Mouse (Mus musculus) kidney, adult 2 months (tissue): Measurements from ENCODE around the gene Dusp3. TPM values are rescaled to one million over a fixed set of nuclear protein-coding genes. Genes with fewer than 3 reads are reported as not detected.

Experiments
- DNase-seq: peaks from one replicate; pipeline ENCODE4 v3.0.0; 2021
- H3K27ac ChIP-seq: fragments of 200-500 bp; 2 replicates; pipeline ENCODE4 v1.5.1; 2012; ENCODE audit warnings: low read depth, low read length, control low read depth, inconsistent platforms; ENCODE audit not compliant: insufficient read depth
- H3K27me3 ChIP-seq: fragments of 200-500 bp; replicated peaks from 2 replicates; pipeline ENCODE4 v1.6.1; 2012; ENCODE audit warnings: mild to moderate bottlenecking, moderate library complexity, low read length, inconsistent platforms; ENCODE audit not compliant: control insufficient read depth, insufficient read depth
- H3K36me3 ChIP-seq: fragments of 200-500 bp; 2 replicates; pipeline ENCODE4 v1.6.1; 2012; ENCODE audit warnings: mild to moderate bottlenecking, moderate library complexity, low read length, inconsistent platforms; ENCODE audit not compliant: control insufficient read depth, insufficient read depth
- H3K4me1 ChIP-seq: fragments of 200-500 bp; 2 replicates; pipeline ENCODE4 v1.6.1; 2011; ENCODE audit warnings: low read length; ENCODE audit not compliant: control insufficient read depth, insufficient read depth
- H3K4me3 ChIP-seq: fragments of 200-500 bp; 2 replicates; pipeline ENCODE4 v1.5.1; 2011; ENCODE audit warnings: mild to moderate bottlenecking, low read depth, low read length, control low read depth; ENCODE audit not compliant: insufficient read depth
- CTCF ChIP-seq: fragments of 200-500 bp; conservative IDR thresholded peaks from 2 replicates; pipeline ENCODE4 v1.5.1; 2011; ENCODE audit warnings: low read depth, mild to moderate bottlenecking, control low read depth, low read length, moderate library complexity, mixed read lengths; ENCODE audit not compliant: insufficient read depth, insufficient read length
- POLR2A ChIP-seq: fragments of 200-500 bp; IDR thresholded peaks from one replicate; pipeline ENCODE4 v1.6.1; 2011; ENCODE audit warnings: low read depth, low read length, control low read depth
- WGBS: fragments of 180-500 bp; shearing (Covaris S2); methylation state at CpG from one replicate; pipeline ENCODE4 v1.1.7; 2018; 5-methylcytosine and 5-hydroxymethylcytosine counted together
- polyA plus RNA-seq: library from polyadenylated mRNA; depleted of rRNA; stranded (reverse); fragments of >200 nt; gene quantifications from 2 replicates; pipeline ENCODE4 v1.2.3, GENCODE M21; 2012

The Dusp3 gene
- polyA plus RNA-seq, 1 experiment: 67.8 TPM

DNA sequence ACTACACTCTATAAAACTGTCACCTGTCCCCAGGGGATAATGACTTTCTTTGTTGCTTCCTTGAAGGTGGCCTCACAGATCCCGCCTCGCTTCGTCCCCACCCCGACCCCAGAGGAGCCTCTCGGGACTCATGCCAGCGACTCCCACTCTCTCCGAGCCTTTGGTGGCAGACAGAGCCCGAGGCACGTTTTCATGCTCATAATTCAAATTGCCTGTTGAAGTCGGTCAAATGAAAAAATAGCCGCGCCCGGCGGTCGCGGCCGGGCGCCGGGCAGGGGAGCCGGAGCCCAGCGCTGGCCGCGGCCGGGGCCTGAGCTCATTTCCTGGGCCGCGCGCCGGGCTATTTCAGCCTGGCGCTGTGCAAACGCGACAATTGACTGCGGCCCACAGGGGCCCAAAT lies 49.7 kb downstream of the Dusp3 start:
- TF ChIP-seq CTCF: no peak
- TF ChIP-seq POLR2A: no peak
- WGBS: 3% methylated on average over 32 of the region's 32 CpGs
- Histone ChIP-seq H3K4me1 (no peaks in the 10 kb centered on the region), H3K4me3 (no peak overlapping the region), H3K36me3 (no peaks in the 10 kb centered on the region), H3K27me3 (0 out of 2 replicates have a peak, but pooled peaks cover 2% of the 10 kb centered on the region), H3K27ac (no peak overlapping the region)
- peak; percentile 67 for DNase-seq

DNA sequence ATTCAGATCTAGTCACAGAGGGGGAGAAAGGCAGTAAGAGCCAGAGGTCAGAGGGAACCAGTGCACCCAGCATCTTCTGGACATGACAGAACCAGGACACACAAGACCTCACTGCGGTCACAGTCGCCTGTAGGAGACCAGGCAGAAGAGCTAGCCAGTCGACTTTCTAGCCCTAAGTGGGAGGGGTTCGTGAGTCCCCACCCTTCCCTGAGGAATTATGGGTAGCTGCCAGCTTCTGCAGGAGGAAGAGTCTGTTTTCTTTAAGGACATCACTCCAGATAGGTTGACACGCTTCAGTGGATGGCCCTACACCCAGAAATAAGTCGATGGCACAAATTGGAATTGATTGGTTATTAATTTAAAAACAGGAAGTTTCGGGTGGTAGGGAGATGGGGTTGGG lies 50.4 kb downstream of the Dusp3 start:
- Histone ChIP-seq H3K4me3 (no peak overlapping the region), H3K36me3 (no peaks in the 10 kb centered on the region), H3K4me1 (no peaks in the 10 kb centered on the region), H3K27me3 (0 out of 2 replicates have a peak, but pooled peaks cover 2% of the 10 kb centered on the region), H3K27ac (no peak overlapping the region)
- TF ChIP-seq POLR2A: no peak
- no peak for DNase-seq
- 62% methylated on average over 7 of the region's 7 CpGs for WGBS

DNA sequence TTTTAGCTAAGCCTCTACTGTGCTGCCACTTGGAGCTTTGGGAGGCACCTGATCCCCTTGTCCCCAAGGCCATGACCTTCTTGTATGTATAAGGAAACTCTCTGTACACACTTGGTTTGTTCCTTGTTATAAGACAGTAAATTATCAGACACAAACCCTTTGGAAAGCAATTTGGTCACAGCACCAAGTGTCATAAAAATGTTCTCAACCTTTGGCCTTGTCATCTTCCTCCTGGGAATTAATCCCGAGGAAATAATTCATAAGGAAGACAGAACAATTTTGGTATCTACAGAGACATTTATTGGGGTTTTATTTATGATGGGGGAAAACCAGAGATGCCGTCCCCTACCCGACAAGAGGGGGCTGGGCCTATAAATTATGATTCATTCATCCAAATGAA lies 51.1 kb downstream of the Dusp3 start:
- H3K36me3 ChIP-seq: no peaks in the 10 kb centered on the region
- TF ChIP-seq CTCF: no peak
- TF ChIP-seq POLR2A: no peak
- no peaks in the 10 kb centered on the region for H3K4me1 ChIP-seq
- peak; percentile 66 for DNase-seq
- 62% methylated on average over 3 of the region's 3 CpGs for WGBS
- no peak overlapping the region for H3K4me3 ChIP-seq
- H3K27me3 ChIP-seq: 0 out of 2 replicates have a peak, but pooled peaks cover 2% of the 10 kb centered on the region
- H3K27ac ChIP-seq: no peak overlapping the region

DNA sequence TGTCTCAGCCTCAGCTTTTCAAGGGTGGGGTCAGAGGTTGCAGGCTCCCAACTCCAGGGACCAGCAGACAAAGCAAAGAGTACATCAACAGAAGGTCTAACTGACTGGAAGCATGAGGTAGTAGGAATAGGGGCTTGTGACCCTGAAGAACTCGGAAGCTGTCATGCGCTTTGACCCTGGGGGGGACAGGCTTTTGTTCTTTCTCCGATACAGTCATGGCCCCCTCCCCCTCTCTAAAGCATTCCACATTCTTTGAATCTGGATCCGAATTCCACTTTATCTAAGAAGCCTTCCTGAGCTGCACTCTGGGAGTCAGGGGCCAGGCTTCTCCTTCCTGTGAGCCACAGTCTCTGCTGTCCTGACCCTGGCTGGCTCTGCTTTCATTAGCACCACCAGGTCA lies 54.8 kb downstream of the Dusp3 start:
- no peaks in the 10 kb centered on the region for H3K27me3 ChIP-seq
- no peaks in the 10 kb centered on the region for H3K4me1 ChIP-seq
- TF ChIP-seq POLR2A (no peak), CTCF (no peak)
- H3K27ac ChIP-seq: no peak overlapping the region
- 67% methylated on average over 4 of the region's 4 CpGs for WGBS
- no peak for DNase-seq
- no peak overlapping the region for H3K4me3 ChIP-seq
- no peaks in the 10 kb centered on the region for H3K36me3 ChIP-seq

DNA sequence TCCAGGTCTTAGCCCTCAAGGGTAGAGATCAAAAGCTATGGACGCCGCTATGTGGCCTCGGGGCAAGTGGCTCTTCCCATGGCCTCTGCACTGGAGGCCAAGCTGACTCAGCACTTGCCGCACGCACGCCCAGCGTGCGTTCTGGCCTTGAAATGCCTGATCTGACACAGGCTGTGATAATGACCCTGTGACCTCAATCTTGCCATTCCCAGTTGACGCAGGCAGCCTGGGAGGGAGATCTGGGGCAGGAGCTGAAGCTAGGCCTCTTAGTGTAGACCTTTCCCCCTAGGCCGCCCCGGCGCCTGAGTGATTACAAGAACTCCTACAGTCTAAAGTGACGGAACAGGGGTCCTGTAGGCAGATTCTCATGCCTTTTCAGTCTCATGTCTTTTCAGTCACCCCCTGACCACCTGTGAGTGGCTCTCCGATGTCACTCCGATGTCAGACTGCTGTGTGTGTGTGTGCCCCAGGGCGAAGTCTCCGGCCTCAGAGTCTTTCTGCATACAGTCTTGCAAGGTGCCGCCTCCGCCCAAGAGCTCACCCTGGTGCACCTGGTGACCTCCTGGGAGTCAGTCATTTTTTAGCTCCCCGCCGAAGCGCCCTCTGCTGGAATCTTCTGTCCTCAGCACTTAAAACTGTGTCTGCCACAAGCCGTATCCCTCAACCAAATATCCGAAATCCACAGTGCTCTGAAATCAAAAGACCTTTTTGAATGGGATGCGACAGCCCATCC lies 58.6 kb downstream of the Dusp3 start:
- Histone ChIP-seq H3K4me3 (no peak overlapping the region), H3K27me3 (no peaks in the 10 kb centered on the region), H3K4me1 (no peaks in the 10 kb centered on the region), H3K36me3 (no peaks in the 10 kb centered on the region), H3K27ac (no peak overlapping the region)
- WGBS: 45% methylated on average over 25 of the region's 25 CpGs
- no peak for TF ChIP-seq POLR2A
- TF ChIP-seq CTCF: peak; percentile 59
- DNase-seq: peak; percentile 44

DNA sequence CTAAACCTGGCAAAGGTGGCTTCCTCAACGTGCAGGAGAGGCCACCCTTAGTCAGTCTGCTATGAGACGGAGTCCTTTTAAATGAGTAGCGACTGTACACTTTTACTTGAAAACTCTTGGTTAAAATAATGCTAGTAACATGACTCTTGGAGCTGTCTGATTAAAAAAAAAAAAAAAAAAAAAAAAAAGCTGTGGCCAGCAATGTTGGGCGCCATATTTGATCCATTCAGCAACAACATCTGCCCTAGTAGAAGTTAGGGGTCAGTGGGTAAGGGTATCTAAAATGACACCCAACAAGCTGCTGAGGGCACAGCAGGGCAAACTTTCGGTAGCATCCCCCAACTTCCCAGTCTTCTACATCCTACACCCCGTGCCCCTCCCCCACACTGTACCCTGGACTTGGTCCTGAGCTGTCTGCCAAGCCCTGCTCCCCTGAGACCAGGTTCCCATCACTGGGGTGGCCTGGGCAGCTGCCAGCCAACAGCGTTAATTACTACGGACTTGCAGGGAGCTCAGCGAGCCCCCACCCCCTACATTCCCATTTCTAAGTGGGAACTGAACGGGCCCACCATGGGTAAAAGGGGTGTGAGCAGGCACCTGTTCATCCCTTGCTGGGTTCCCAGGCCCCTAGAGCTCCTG lies 59.7 kb downstream of the Dusp3 start:
- TF ChIP-seq POLR2A: no peak
- TF ChIP-seq CTCF: no peak
- 85% methylated on average over 10 of the region's 10 CpGs for whole genome bisulfite sequencing
- Histone ChIP-seq H3K27ac (no peak overlapping the region), H3K4me1 (no peaks in the 10 kb centered on the region), H3K4me3 (no peak overlapping the region), H3K27me3 (no peaks in the 10 kb centered on the region), H3K36me3 (no peaks in the 10 kb centered on the region)
- no peak for DNase-seq

DNA sequence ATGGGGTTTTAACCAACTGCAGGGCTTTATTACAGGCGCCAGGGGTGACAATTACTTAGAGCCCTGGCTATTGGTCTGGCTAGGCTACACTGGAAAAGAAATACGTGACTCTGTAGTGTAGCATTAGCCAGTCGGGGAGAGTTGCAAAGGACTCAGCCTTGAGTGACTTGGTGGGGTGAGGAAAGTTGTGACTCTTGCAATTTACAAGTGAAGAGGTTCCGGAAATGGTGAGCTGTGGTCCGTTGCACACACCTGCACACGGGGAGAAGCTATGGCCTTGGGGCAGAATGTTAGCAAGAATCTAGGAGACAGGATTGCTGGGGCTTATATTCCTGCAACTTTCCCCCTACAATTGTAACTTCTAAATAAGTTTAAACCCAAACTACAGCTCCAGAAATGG lies 61.2 kb downstream of the Dusp3 start:
- H3K27me3 ChIP-seq: no peaks in the 10 kb centered on the region
- H3K4me1 ChIP-seq: no peaks in the 10 kb centered on the region
- H3K4me3 ChIP-seq: no peak overlapping the region
- H3K36me3 ChIP-seq: no peaks in the 10 kb centered on the region
- no peak for DNase-seq
- TF ChIP-seq CTCF (no peak), POLR2A (no peak)
- H3K27ac ChIP-seq: no peak overlapping the region
- WGBS: 48% methylated on average over 6 of the region's 6 CpGs
